In genomic region chr2:128124693-128125092, GRCm38 (mm10) we compare ENCODE assay signal across 9 mouse cellular contexts. TPM values are rescaled to one million over a fixed set of nuclear protein-coding genes. Genes with fewer than 3 reads are reported as not detected.
DNase-seq lines count a peak whose midpoint lies in the region; ATAC-seq lines count a peak whose summit lies in the region.
"Had no signal": no experiment of that assay in that cellular context is flagged by ENCODE, and none has a peak within 500 bp of the region (broad histone marks: within the 10 kb centered on the region; RNA-seq: fewer than 3 reads in every experiment).

No protein-coding gene starts in this region.

- no peak for DNase-seq in kidney, postnatal 10 days
- DNase-seq in forebrain, embryonic 10.5 days (ENCODE audit: extremely low spot score, low spot score), result no peak
- no peak for DNase-seq in frontal cortex, postnatal 10 days (ENCODE audit: low spot score in 2 of 2)
- DNase-seq in left cerebral cortex, adult 11 months (ENCODE audit: low spot score), result no peak
- DNase-seq in layer of hippocampus, postnatal 25 days (ENCODE audit: extremely low spot score in 1 of 2, low spot score in 1 of 2), result no peak

- peak overlapping the region; percentile 77 for H3K4me3 ChIP-seq in kidney, embryonic 15.5 days (replicated peaks)
- H3K4me3 ChIP-seq in forebrain, embryonic 10.5 days, result peak overlapping the region; percentile 82
- H3K4me3 ChIP-seq in limb, embryonic 13.5 days, result peak overlapping the region; percentile 79
- H3K4me3 ChIP-seq in neural tube, embryonic 14.5 days (ENCODE audit: low read depth, low read length), result peak overlapping the region; percentile 60; the same call in 1 of the 2 replicates

- H3K27me3 ChIP-seq in kidney, embryonic 15.5 days, result peaks cover 37% of the 10 kb centered on the region
- H3K27me3 ChIP-seq in forebrain, embryonic 10.5 days (ENCODE audit: poor library complexity, severe bottlenecking), result peaks cover 52% of the 10 kb centered on the region
- H3K27me3 ChIP-seq in limb, embryonic 13.5 days, result peaks cover 41% of the 10 kb centered on the region
- H3K27me3 ChIP-seq in neural tube, embryonic 14.5 days (ENCODE audit: control insufficient read depth, insufficient read depth, low read length), result peaks cover 13% of the 10 kb centered on the region
- H3K27me3 ChIP-seq: Patski had no signal

- peaks cover 11% of the 10 kb centered on the region; the same call in 1 of the 2 replicates for H3K36me3 ChIP-seq in kidney, embryonic 15.5 days
- H3K36me3 ChIP-seq in forebrain, embryonic 10.5 days (replicated peaks), result peaks cover 7% of the 10 kb centered on the region
- H3K36me3 ChIP-seq in limb, embryonic 13.5 days, result peaks cover 2% of the 10 kb centered on the region
- H3K36me3 ChIP-seq in neural tube, embryonic 14.5 days (ENCODE audit: control insufficient read depth, insufficient read depth, low read length), result no peaks in the 10 kb centered on the region

- peaks cover 50% of the 10 kb centered on the region for H3K4me1 ChIP-seq in kidney, embryonic 15.5 days
- peaks cover 74% of the 10 kb centered on the region for H3K4me1 ChIP-seq in forebrain, embryonic 10.5 days
- peaks cover 49% of the 10 kb centered on the region for H3K4me1 ChIP-seq in limb, embryonic 13.5 days
- peaks cover 22% of the 10 kb centered on the region for H3K4me1 ChIP-seq in neural tube, embryonic 14.5 days (ENCODE audit: control insufficient read depth, insufficient read depth, low read length)

- peak overlapping the region; percentile 97 for H3K4me2 ChIP-seq in kidney, embryonic 15.5 days
- H3K4me2 ChIP-seq in limb, embryonic 13.5 days (replicated peaks), result peak overlapping the region; percentile 97
- H3K4me2 ChIP-seq in neural tube, embryonic 14.5 days (ENCODE audit: low read depth, low read length), result peak overlapping the region; percentile 99

- no peak overlapping the region for H3K27ac ChIP-seq in kidney, embryonic 15.5 days
- peak overlapping the region; percentile 98 for H3K27ac ChIP-seq in forebrain, embryonic 10.5 days
- H3K27ac ChIP-seq in limb, embryonic 13.5 days, result no peak overlapping the region
- no peak overlapping the region for H3K27ac ChIP-seq in neural tube, embryonic 14.5 days (ENCODE audit: low read depth, low read length)

- ATAC-seq in kidney, embryonic 15.5 days (replicated peaks; ENCODE audit: low FRiP score), result no peak
- ATAC-seq in limb, embryonic 13.5 days (ENCODE audit: low FRiP score, low read depth), result no peak
- ATAC-seq in neural tube, embryonic 14.5 days (ENCODE audit: low read depth), result no peak
- ATAC-seq: Patski had no signal

- 9% methylated on average over 15 of the region's 15 CpGs for WGBS in kidney, embryonic 15.5 days
- under 1% methylated on average over 15 of the region's 15 CpGs for WGBS in forebrain, embryonic 10.5 days
- WGBS in limb, embryonic 13.5 days, result 4% methylated on average over 15 of the region's 15 CpGs
- WGBS in neural tube, embryonic 14.5 days, result 1% methylated on average over 15 of the region's 15 CpGs

- H3K9ac ChIP-seq in kidney, embryonic 15.5 days, result peak overlapping the region; percentile 71; the same call in 1 of the 2 replicates
- H3K9ac ChIP-seq in limb, embryonic 13.5 days, result no peak overlapping the region
- no peak overlapping the region for H3K9ac ChIP-seq in neural tube, embryonic 14.5 days (replicated peaks; ENCODE audit: low read depth, low read length)

- no peaks in the 10 kb centered on the region for H3K9me3 ChIP-seq in kidney, embryonic 15.5 days (replicated peaks)
- H3K9me3 ChIP-seq in forebrain, embryonic 10.5 days, result no peaks in the 10 kb centered on the region
- H3K9me3 ChIP-seq in limb, embryonic 13.5 days, result no peaks in the 10 kb centered on the region
- H3K9me3 ChIP-seq in neural tube, embryonic 14.5 days (ENCODE audit: control insufficient read depth, low read length), result no peaks in the 10 kb centered on the region

RNA-seq across cellular contexts. Expression of gene Bcl2l11, which starts 1.1 kb away (rescaled TPM):
- polyA plus RNA-seq in kidney, embryonic 15.5 days (2015; fragmentation: Nextera tagmentation; extraction: Ambion mirVana), result 28.7 and 29.8 TPM in 2 replicates
- polyA plus RNA-seq in forebrain, embryonic 10.5 days (2016; fragmentation: Nextera tagmentation; extraction: Ambion mirVana), result 22.1 and 26.3 TPM in 2 replicates
- polyA plus RNA-seq in limb, embryonic 13.5 days (2015; fragmentation: Nextera tagmentation; extraction: Ambion mirVana), result 25.8 and 27.8 TPM in 2 replicates
- polyA plus RNA-seq in neural tube, embryonic 14.5 days (2014; fragmentation: Nextera tagmentation; extraction: Ambion mirVana), result 11.5 and 14.0 TPM in 2 replicates
- total RNA-seq in layer of hippocampus, postnatal 25 days (2021), result 1 to 10 TPM; 6.2 to 6.7 TPM
